Mouse (Mus musculus) activated CD4-positive, CD25-positive, alpha-beta regulatory T cell (primary cell): Measurements from ENCODE around the gene Olfr298. TPM values are rescaled to one million over a fixed set of nuclear protein-coding genes. Genes with fewer than 3 reads are reported as not detected.

Source experiments
- polyA plus RNA-seq, 2 experiments: library from polyadenylated mRNA; unstranded; fragments of 100-300 nt; shearing (Covaris generic); gene quantifications; one replicate each; pipeline ENCODE4 v1.2.1; 2017

Gene Olfr298
- not detected for polyA plus RNA-seq

GRCm38 (mm10) chr7:86492384-86492783 lies at the start of gene Olfr298:
Olfr298 (minus strand) TSS chr7:86492484.

GRCm38 (mm10) chr7:86519668-86520067 lies 27.4 kb upstream of the Olfr298 start, which contains the start of gene Olfr297:
Olfr297 (plus strand) TSS chr7:86519968.

GRCm38 (mm10) chr7:86459621-86460020 lies 32.7 kb downstream of the Olfr298 start, which contains the start of gene Olfr299:
Olfr299 (plus strand) TSS chr7:86459921.

Other genes starting within 250 kb of the Olfr298 start
- gene Vmn2r76, start 246.2 kb downstream of the Olfr298 start, polyA plus RNA-seq: under 1 TPM; 0.04 to 0.05 TPM
- gene Olfr310, start 215.3 kb downstream of the Olfr298 start, polyA plus RNA-seq: under 1 TPM in 1 of 2 experiments, not detected in 1; 0.16 TPM
- not detected for gene Olfr309, start 178.8 kb downstream of the Olfr298 start, polyA plus RNA-seq
- gene Olfr308, start 166.9 kb downstream of the Olfr298 start, polyA plus RNA-seq: under 1 TPM in 1 of 2 experiments, not detected in 1; 0.06 TPM
- under 1 TPM; 0.06 to 0.07 TPM for gene Olfr307, start 154.9 kb downstream of the Olfr298 start, polyA plus RNA-seq
- gene Olfr305, start 125.6 kb downstream of the Olfr298 start, polyA plus RNA-seq: not detected
- gene Olfr304, start 105.8 kb downstream of the Olfr298 start, polyA plus RNA-seq: not detected
- gene Olfr303, start 94.7 kb downstream of the Olfr298 start, polyA plus RNA-seq: not detected
- not detected for gene Olfr301, start 88.6 kb downstream of the Olfr298 start, polyA plus RNA-seq
- not detected for gene Olfr299, start 32.6 kb downstream of the Olfr298 start, polyA plus RNA-seq
- not detected for gene Olfr297, start 27.5 kb upstream of the Olfr298 start, polyA plus RNA-seq
- gene Olfr295, start 91.4 kb upstream of the Olfr298 start, polyA plus RNA-seq: under 1 TPM in 1 of 2 experiments, not detected in 1; 0.04 TPM
- gene Olfr294, start 124.2 kb upstream of the Olfr298 start, polyA plus RNA-seq: not detected
- under 1 TPM in 1 of 2 experiments, not detected in 1; 0.16 TPM for gene Olfr293, start 156.6 kb upstream of the Olfr298 start, polyA plus RNA-seq
- under 1 TPM in 1 of 2 experiments, not detected in 1; 0.16 TPM for gene Olfr292, start 195.8 kb upstream of the Olfr298 start, polyA plus RNA-seq